ENCODE assay signal across 8 mouse cellular contexts in the genomic region with DNA sequence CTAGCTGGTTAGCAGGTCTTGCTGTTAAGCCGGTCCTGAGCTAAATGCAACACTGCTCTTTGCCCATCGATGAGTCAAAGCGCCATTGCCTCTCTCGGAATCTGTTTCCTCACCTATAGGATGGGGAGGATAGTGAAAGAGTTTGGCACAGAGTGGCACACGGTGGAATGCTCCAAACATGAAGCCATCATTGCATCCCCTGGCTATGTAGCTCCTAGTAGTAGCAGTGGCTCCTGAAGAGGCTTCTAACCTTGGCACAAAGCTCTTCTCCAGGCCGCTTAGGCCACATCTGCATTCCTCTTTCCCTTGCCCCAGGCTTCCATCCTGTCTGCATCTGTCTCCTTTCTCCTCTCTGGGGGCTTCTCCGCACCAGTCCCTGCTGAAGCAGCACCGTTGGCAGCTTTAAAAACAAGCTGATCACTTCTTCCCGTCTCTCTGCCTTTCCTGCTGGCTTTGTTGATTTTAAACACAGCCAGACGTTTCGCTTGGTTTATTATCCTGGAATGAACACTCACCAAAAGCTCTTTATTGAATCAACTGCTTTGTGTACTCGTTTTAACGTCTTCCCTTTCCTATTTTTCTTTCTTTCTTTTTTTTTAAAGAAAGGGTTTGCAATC.
DNase-seq lines count a peak whose midpoint lies in the region; ATAC-seq lines count a peak whose summit lies in the region.

No protein-coding gene starts in this region.

- DNase-seq in kidney, adult 9 months: no peak
- no peak for DNase-seq in forebrain, embryonic 10.5 days (ENCODE audit: extremely low spot score, low spot score)
- peak; percentile 24 to 36 for DNase-seq in kidney, postnatal 4 days
- DNase-seq in right cerebral cortex, postnatal 25 days: no peak
- no peak for DNase-seq in cerebellum, postnatal 10 days
- DNase-seq in cerebellum, adult 9-10 months: no peak

- peak overlapping the region; percentile 89 for H3K27ac ChIP-seq in kidney, embryonic 16.5 days (ENCODE audit: low read length)
- H3K27ac ChIP-seq in forebrain, embryonic 10.5 days: peak overlapping the region; percentile 85
- peak overlapping the region; percentile 82 for H3K27ac ChIP-seq in neural tube, embryonic 15.5 days (replicated peaks)

- no peak for ATAC-seq in kidney, embryonic 16.5 days (ENCODE audit: low FRiP score, low TSS enrichment)
- no peak for ATAC-seq in neural tube, embryonic 15.5 days (ENCODE audit: low FRiP score)

- H3K9ac ChIP-seq in kidney, embryonic 16.5 days (replicated peaks; ENCODE audit: low read length): peak overlapping the region; percentile 24; the same call in 1 of the 2 replicates
- H3K9ac ChIP-seq in neural tube, embryonic 15.5 days (replicated peaks): no peak overlapping the region

- peaks cover 35% of the 10 kb centered on the region for H3K4me1 ChIP-seq in kidney, embryonic 16.5 days (ENCODE audit: insufficient read depth, low read length)
- peaks cover 51% of the 10 kb centered on the region for H3K4me1 ChIP-seq in forebrain, embryonic 10.5 days
- H3K4me1 ChIP-seq in neural tube, embryonic 15.5 days: peaks cover 41% of the 10 kb centered on the region

- peaks cover 4% of the 10 kb centered on the region for H3K36me3 ChIP-seq in kidney, embryonic 16.5 days (ENCODE audit: insufficient read depth, low read length)
- peaks cover 35% of the 10 kb centered on the region for H3K36me3 ChIP-seq in forebrain, embryonic 10.5 days (replicated peaks)
- H3K36me3 ChIP-seq in neural tube, embryonic 15.5 days: no peaks in the 10 kb centered on the region

- H3K27me3 ChIP-seq in kidney, embryonic 16.5 days (ENCODE audit: insufficient read depth, low read length): no peaks in the 10 kb centered on the region
- H3K27me3 ChIP-seq in forebrain, embryonic 10.5 days (ENCODE audit: poor library complexity, severe bottlenecking): peaks cover 62% of the 10 kb centered on the region
- no peaks in the 10 kb centered on the region for H3K27me3 ChIP-seq in neural tube, embryonic 15.5 days (replicated peaks)

- WGBS in kidney, embryonic 16.5 days: 42% methylated on average over 13 of the region's 13 CpGs
- 56% methylated on average over 13 of the region's 13 CpGs for whole genome bisulfite sequencing in forebrain, embryonic 10.5 days
- WGBS in neural tube, embryonic 15.5 days: 25% methylated on average over 13 of the region's 13 CpGs

- H3K9me3 ChIP-seq in kidney, embryonic 16.5 days (ENCODE audit: low read length): no peaks in the 10 kb centered on the region
- H3K9me3 ChIP-seq in forebrain, embryonic 10.5 days: no peaks in the 10 kb centered on the region
- no peaks in the 10 kb centered on the region for H3K9me3 ChIP-seq in neural tube, embryonic 15.5 days (replicated peaks)

- no peak overlapping the region for H3K4me3 ChIP-seq in kidney, embryonic 16.5 days (ENCODE audit: low read length)
- no peak overlapping the region for H3K4me3 ChIP-seq in forebrain, embryonic 10.5 days
- H3K4me3 ChIP-seq in neural tube, embryonic 15.5 days (replicated peaks): no peak overlapping the region

- no peak overlapping the region for H3K4me2 ChIP-seq in kidney, embryonic 16.5 days (replicated peaks; ENCODE audit: low read depth, low read length)
- peak overlapping the region; percentile 31; the same call in 1 of the 2 replicates for H3K4me2 ChIP-seq in neural tube, embryonic 15.5 days

Comparison
In these comparisons a context has a peak if more than half of its experiments do, and no peak if none do; other contexts are left out.
1. DNase-seq: peak in kidney, postnatal 4 days (2 of 2); none in kidney, adult 9 months (single experiment), forebrain, embryonic 10.5 days (single experiment), right cerebral cortex, postnatal 25 days (single experiment), cerebellum, postnatal 10 days (0 of 2) and cerebellum, adult 9-10 months (single experiment).
2. Peak in every context shown above with its lines, with median percentiles within 50 percentile points of each other: H3K27ac ChIP-seq.